Mouse (Mus musculus): Measurements from ENCODE around the gene Sox4. TPM values are rescaled to one million over a fixed set of nuclear protein-coding genes. Genes with fewer than 3 reads are reported as not detected.

Gene Sox4
- polyA plus RNA-seq (2012; rRNA removed) = 327 and 346 TPM in 2 replicates

DNA sequence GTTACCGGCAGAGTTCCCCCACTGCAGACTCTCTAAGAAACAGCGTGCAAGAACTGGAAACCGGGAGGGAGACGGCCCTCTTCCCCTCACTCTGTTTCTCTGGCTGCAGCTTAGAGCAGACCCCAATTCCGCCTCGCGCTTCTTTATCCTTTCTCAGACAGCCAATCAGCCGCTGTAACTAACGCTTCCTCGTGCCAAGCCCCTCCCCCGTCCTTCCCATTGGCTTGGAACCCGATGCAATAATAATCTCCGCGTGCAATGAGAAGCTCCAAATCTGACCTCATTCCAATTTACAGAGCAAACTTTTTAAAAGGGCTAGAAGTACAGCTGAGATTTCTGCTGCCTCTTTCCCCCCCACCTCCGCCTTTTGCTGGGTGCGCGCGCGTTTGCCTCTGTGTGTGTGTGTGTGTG is at the start of gene Sox4:
Gene Sox4, minus strand, starts transcription at position 133 of the 411 bp plus-strand sequence.
- TF ChIP-seq POLR2A (IDR thresholded peaks at IDR 0.05; ENCODE audit: borderline replicate concordance, extremely low read depth, insufficient read depth, insufficient read length, poor library complexity, severe bottlenecking) (peak; percentile 99; the same call in 1 of the 2 replicates), CTCF (IDR thresholded peaks at IDR 0.05; ENCODE audit: borderline replicate concordance, extremely low read depth, insufficient read depth, insufficient read length) (no peak)
- peak; percentile 100 for DNase-seq (ENCODE audit: low read depth)

DNA sequence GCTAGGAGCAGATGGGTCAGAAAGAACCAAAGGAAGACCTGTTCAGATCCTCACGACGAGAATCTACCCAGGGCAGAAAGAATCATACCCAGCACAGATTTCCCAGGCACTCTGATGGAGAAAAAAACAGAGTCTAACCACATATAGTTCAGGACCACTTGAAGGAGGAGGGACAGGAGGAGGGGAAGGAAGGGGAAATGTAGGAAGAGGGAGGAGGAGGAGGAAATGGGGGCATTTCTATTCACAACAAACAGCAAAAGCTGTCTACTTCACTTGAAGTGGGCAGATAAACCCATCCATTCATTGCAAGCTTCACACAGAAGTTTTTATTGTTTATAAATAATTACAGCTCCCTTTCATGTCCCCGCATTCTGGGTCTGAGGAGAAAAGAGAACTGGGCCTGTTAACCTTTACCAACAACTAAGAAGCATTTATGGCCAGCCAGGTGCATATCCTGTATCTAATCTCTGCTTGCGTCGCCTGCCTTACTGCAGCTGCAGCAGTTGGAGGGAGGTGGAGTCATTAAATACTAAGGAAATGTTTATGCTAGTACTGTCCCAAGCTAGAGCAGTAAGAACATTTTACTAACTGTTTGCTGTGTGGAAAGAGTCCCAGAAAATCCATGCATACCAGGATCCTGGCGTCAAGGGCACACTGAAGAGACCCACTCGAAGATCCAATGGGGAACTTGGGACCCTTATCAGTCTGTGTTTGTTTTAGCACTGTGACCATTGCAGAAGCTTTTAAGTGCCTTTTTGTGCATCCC is 38.6 kb upstream of the Sox4 start:
- DNase-seq (ENCODE audit: low read depth) = peak; percentile 14
- TF ChIP-seq POLR2A (IDR thresholded peaks at IDR 0.05; ENCODE audit: borderline replicate concordance, extremely low read depth, insufficient read depth, insufficient read length, poor library complexity, severe bottlenecking) (no peak), CTCF (IDR thresholded peaks at IDR 0.05; ENCODE audit: borderline replicate concordance, extremely low read depth, insufficient read depth, insufficient read length) (no peak)

- TF ChIP-seq CTCF (IDR thresholded peaks at IDR 0.05; ENCODE audit: borderline replicate concordance, extremely low read depth, insufficient read depth, insufficient read length) (no peak), POLR2A (IDR thresholded peaks at IDR 0.05; ENCODE audit: borderline replicate concordance, extremely low read depth, insufficient read depth, insufficient read length, poor library complexity, severe bottlenecking) (no peak)
- peak; percentile 60 for DNase-seq (ENCODE audit: low read depth)
Observed at GRCm38 (mm10) chr13:28988751-28989703, 35.5 kb upstream of the Sox4 start.

GRCm38 (mm10) chr13:28980681-28981080 is 27.2 kb upstream of the Sox4 start:
- TF ChIP-seq CTCF (IDR thresholded peaks at IDR 0.05; ENCODE audit: borderline replicate concordance, extremely low read depth, insufficient read depth, insufficient read length) (no peak), POLR2A (IDR thresholded peaks at IDR 0.05; ENCODE audit: borderline replicate concordance, extremely low read depth, insufficient read depth, insufficient read length, poor library complexity, severe bottlenecking) (no peak)
- no peak for DNase-seq (ENCODE audit: low read depth)

GRCm38 (mm10) chr13:28975011-28975410 is 21.5 kb upstream of the Sox4 start:
- TF ChIP-seq POLR2A (IDR thresholded peaks at IDR 0.05; ENCODE audit: borderline replicate concordance, extremely low read depth, insufficient read depth, insufficient read length, poor library complexity, severe bottlenecking) (no peak), CTCF (IDR thresholded peaks at IDR 0.05; ENCODE audit: borderline replicate concordance, extremely low read depth, insufficient read depth, insufficient read length) (no peak)
- DNase-seq (ENCODE audit: low read depth) = no peak

DNA sequence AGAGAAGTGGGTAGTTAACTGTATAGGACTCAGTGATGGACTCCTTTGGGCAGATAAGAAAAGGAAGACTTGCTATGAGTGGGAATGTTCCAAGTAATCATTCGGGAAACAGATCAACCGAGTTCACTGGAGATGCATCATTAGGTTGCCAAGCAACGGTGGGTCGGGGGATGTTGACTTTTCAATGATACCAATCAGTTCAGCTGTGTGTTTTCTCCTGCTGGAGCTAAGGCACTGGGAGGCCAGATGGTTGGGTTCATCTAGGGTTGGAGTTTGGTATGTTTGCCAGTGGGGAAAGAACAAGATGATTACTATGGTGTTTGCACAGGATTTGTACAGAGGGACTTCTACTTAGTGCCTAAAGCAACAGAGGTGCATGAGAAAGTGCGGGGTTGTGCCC is 21.1 kb upstream of the Sox4 start:
- no peak for TF ChIP-seq CTCF (IDR thresholded peaks at IDR 0.05; ENCODE audit: borderline replicate concordance, extremely low read depth, insufficient read depth, insufficient read length)
- TF ChIP-seq POLR2A (IDR thresholded peaks at IDR 0.05; ENCODE audit: borderline replicate concordance, extremely low read depth, insufficient read depth, insufficient read length, poor library complexity, severe bottlenecking) = no peak
- peak; percentile 51 for DNase-seq (ENCODE audit: low read depth)

GRCm38 (mm10) chr13:28960916-28961315 is 7.4 kb upstream of the Sox4 start:
- DNase-seq (ENCODE audit: low read depth) = no peak
- TF ChIP-seq CTCF (IDR thresholded peaks at IDR 0.05; ENCODE audit: borderline replicate concordance, extremely low read depth, insufficient read depth, insufficient read length) (no peak), POLR2A (IDR thresholded peaks at IDR 0.05; ENCODE audit: borderline replicate concordance, extremely low read depth, insufficient read depth, insufficient read length, poor library complexity, severe bottlenecking) (no peak)

DNA sequence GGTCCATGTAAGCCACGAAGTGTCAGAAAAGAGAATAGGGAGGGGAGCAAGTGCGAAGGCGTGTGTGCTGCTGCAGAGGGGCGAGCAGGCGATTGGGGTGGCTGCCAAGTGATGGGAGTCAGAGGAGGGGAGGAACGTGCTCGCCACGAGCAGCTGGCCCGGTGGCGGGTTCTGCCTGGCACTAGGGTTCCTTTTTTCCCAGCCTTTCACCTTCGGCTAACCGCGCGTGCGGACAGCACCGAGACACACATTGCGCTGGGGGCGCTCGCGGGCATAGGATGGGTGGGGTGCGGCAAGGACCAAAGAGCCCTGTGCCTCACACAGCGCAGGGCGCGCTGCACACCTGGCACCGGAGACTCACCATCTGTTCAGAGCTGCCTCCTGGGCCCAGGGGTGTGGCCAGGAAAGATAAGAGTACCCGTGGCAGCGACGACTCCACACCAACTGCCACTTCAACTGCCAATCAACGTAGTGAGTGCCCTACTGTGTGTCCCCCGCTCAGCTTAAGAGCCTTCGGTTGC is 6.0 kb upstream of the Sox4 start:
- no peak for TF ChIP-seq POLR2A (IDR thresholded peaks at IDR 0.05; ENCODE audit: borderline replicate concordance, extremely low read depth, insufficient read depth, insufficient read length, poor library complexity, severe bottlenecking)
- peak; percentile 74 for TF ChIP-seq CTCF (IDR thresholded peaks at IDR 0.05; ENCODE audit: borderline replicate concordance, extremely low read depth, insufficient read depth, insufficient read length)
- DNase-seq (ENCODE audit: low read depth) = peak; percentile 96

DNA sequence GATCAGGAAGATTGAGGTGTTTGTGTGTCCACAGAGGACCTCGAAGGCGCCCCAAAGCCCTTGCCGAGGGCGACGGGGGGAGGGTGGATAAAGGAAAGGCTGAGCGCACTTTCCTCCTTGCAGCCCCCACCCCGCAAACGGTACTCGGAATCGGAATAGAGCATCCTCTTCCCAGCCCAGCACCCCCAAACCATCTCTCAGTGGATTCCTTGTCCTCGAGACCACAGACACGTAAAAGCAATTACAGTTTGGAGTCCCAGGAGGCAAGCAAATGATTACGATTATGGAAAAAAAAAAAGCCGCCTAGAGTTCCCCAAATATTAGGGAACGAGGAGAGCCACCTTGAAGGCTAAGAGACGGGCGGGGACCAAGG is 5.5 kb upstream of the Sox4 start:
- TF ChIP-seq CTCF (IDR thresholded peaks at IDR 0.05; ENCODE audit: borderline replicate concordance, extremely low read depth, insufficient read depth, insufficient read length) (no peak), POLR2A (IDR thresholded peaks at IDR 0.05; ENCODE audit: borderline replicate concordance, extremely low read depth, insufficient read depth, insufficient read length, poor library complexity, severe bottlenecking) (no peak)
- DNase-seq (ENCODE audit: low read depth) = no peak

DNA sequence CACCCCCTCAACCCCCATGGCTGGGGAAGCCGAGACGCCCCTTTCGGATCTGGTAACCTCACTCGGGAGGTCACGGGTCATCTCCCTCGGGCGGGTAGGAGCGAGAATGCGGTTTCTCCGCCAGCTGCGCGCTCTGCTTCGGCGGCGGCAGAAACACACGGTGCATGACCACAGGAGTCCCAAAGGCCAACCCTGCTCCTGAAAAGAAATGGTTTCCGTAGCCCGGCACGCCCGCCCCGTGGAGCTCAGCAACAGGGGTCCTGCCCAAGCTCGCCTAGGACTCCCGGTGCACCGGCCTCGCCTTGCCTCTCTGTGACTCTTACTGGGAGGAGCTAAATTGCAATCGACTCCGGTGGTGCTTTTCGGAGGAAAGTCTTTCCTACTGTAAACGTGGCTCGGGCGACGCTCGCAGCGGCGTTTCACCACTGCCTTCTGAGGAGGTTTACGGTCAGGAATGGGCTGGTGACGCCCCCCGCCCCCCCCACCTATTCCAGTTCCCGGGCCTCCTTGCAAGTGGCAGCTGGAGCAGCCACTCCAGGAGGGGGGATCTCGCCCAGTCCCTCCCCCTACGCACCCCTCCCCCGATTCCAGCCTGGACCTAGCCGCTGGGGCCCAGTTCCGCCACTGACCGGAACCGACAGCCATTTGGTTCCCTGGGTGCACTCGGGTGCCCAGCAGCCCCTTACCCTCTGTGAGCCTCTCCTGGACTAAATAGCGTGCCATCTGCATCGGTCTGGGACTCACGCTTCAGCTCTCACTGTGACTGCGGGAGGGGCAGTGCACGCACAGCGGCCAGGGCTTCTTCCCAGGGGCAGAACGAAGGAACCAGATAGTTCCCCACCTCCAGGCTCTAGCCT is 4.9 kb upstream of the Sox4 start:
- TF ChIP-seq CTCF (IDR thresholded peaks at IDR 0.05; ENCODE audit: borderline replicate concordance, extremely low read depth, insufficient read depth, insufficient read length) (no peak), POLR2A (IDR thresholded peaks at IDR 0.05; ENCODE audit: borderline replicate concordance, extremely low read depth, insufficient read depth, insufficient read length, poor library complexity, severe bottlenecking) (peak; percentile 25; the same call in 1 of the 2 replicates)
- peak; percentile 94 for DNase-seq (ENCODE audit: low read depth)

Measured in brain, embryonic 14.5 days (tissue).